Comparison of ENCODE assay signal across 27 mouse cellular contexts in genomic region chr1:138248770-138249169, GRCm38 (mm10). TPM values are rescaled to one million over a fixed set of nuclear protein-coding genes. Genes with fewer than 3 reads are reported as not detected.
A peak's percentile ranks its signal among the peaks of the same experiment; 100 is the strongest.
DNase-seq lines count a peak whose midpoint lies in the region; ATAC-seq and TF ChIP-seq lines count a peak whose summit lies in the region.
"Had no signal": no experiment of that assay in that cellular context is flagged by ENCODE, and none has a peak within 500 bp of the region (broad histone marks: within the 10 kb centered on the region; RNA-seq: fewer than 3 reads in every experiment).

No protein-coding gene starts in this region.

- ATAC-seq in intestine, embryonic 15.5 days, result no peak
- ATAC-seq: forebrain, embryonic 15.5 days; hindbrain, postnatal 0 days; midbrain, embryonic 13.5 days had no signal

- WGBS in intestine, embryonic 15.5 days, result 91% methylated on average over 2 of the region's 2 CpGs
- 91% methylated on average over 2 of the region's 2 CpGs for WGBS in thymus, adult 2 months

- H3K9ac ChIP-seq in intestine, embryonic 15.5 days, result no peak overlapping the region
- H3K9ac ChIP-seq: embryonic facial prominence, embryonic 12.5 days; forebrain, embryonic 15.5 days; heart, embryonic 15.5 days; liver, postnatal 0 days; midbrain, embryonic 13.5 days had no signal

- H3K27me3 ChIP-seq in intestine, embryonic 15.5 days (replicated peaks), result no peaks in the 10 kb centered on the region
- no peaks in the 10 kb centered on the region for H3K27me3 ChIP-seq in thymus, adult 2 months (ENCODE audit: control insufficient read depth, insufficient read depth, low read length)
- H3K27me3 ChIP-seq: embryonic facial prominence, embryonic 12.5 days; forebrain, embryonic 15.5 days; heart, embryonic 15.5 days; midbrain, embryonic 13.5 days had no signal

- DNase-seq in lung, postnatal 25 days (ENCODE audit: low spot score), result peak; percentile 24
- DNase-seq in lung, postnatal 10 days, result no peak
- DNase-seq in CD4-positive, CD25-positive, alpha-beta regulatory T cell, adult 2 months (ENCODE audit: low read depth, low spot score), result peak; percentile 34
- DNase-seq in NIH3T3 (ENCODE audit: low read depth), result peak; percentile 7
- DNase-seq in naive thymus-derived CD4-positive, alpha-beta T cell, adult 2 months (ENCODE audit: low read depth), result peak; percentile 51
- DNase-seq in adrenal gland, adult 8-10 months, result no peak
- no peak for DNase-seq in thymus, adult 2 months
- DNase-seq: adrenal gland, postnatal 25 days; cerebellum, adult 2 months; gastrocnemius, adult 2 months; liver; liver, postnatal 0 days; right cerebral cortex, postnatal 14 days had no signal

- H3K4me2 ChIP-seq in intestine, embryonic 15.5 days (replicated peaks), result no peak overlapping the region
- H3K4me2 ChIP-seq: embryonic facial prominence, embryonic 12.5 days; forebrain, embryonic 15.5 days; heart, embryonic 15.5 days; midbrain, embryonic 13.5 days had no signal

- H3K27ac ChIP-seq in intestine, embryonic 15.5 days, result no peak overlapping the region
- no peak overlapping the region for H3K27ac ChIP-seq in thymus, adult 2 months (ENCODE audit: control insufficient read depth, insufficient read depth, low read length)
- H3K27ac ChIP-seq: embryonic facial prominence, embryonic 12.5 days; forebrain, embryonic 15.5 days; gastrocnemius, adult 2 months; heart, embryonic 15.5 days; hindbrain, postnatal 0 days; macrophage; midbrain, embryonic 13.5 days had no signal

- no peaks in the 10 kb centered on the region for H3K9me3 ChIP-seq in intestine, embryonic 15.5 days
- H3K9me3 ChIP-seq: embryonic facial prominence, embryonic 12.5 days; forebrain, embryonic 15.5 days; heart, embryonic 15.5 days; midbrain, embryonic 13.5 days had no signal

- no peaks in the 10 kb centered on the region for H3K4me1 ChIP-seq in intestine, embryonic 15.5 days (replicated peaks)
- H3K4me1 ChIP-seq in thymus, adult 2 months (replicated peaks; ENCODE audit: control insufficient read depth, insufficient read depth, low read length), result peaks cover 21% of the 10 kb centered on the region

- no peak for TF ChIP-seq CTCF in thymus, adult 2 months (IDR thresholded peaks at IDR 0.05; ENCODE audit: borderline replicate concordance, control insufficient read depth, extremely low read depth, insufficient read depth, low read length, poor library complexity)

- H3K4me3 ChIP-seq in intestine, embryonic 15.5 days (replicated peaks), result no peak overlapping the region
- no peak overlapping the region for H3K4me3 ChIP-seq in thymus, adult 2 months (ENCODE audit: control insufficient read depth, insufficient read depth, low read length)
- H3K4me3 ChIP-seq: embryonic facial prominence, embryonic 12.5 days; forebrain, embryonic 15.5 days; gastrocnemius, adult 2 months; heart, embryonic 15.5 days; midbrain, embryonic 13.5 days; myocyte had no signal

- TF ChIP-seq POLR2A in thymus, adult 2 months (IDR thresholded peaks at IDR 0.05; ENCODE audit: control insufficient read depth, extremely low read depth, insufficient read depth, low read length, poor library complexity), result no peak

- no peaks in the 10 kb centered on the region for H3K36me3 ChIP-seq in intestine, embryonic 15.5 days
- no peaks in the 10 kb centered on the region for H3K36me3 ChIP-seq in thymus, adult 2 months (ENCODE audit: control insufficient read depth, insufficient read depth, low read length)
- H3K36me3 ChIP-seq: embryonic facial prominence, embryonic 12.5 days; forebrain, embryonic 15.5 days; heart, embryonic 15.5 days; midbrain, embryonic 13.5 days had no signal

RNA-seq across cellular contexts. Expression of gene Atp6v1g3, which starts 24.8 kb away (rescaled TPM):
- not detected for total RNA-seq in adrenal gland, adult 8-10 months (2022)
- not detected in 2 replicates for polyA plus RNA-seq in intestine, embryonic 15.5 days (2015; fragmentation: Nextera tagmentation; extraction: Ambion mirVana)
- 0.07 TPM in 1 of 2 replicates, not detected in the other for polyA plus RNA-seq in thymus, adult 2 months (2012; rRNA removed)
- total RNA-seq: adrenal gland, postnatal 25 days; ES-E14; gastrocnemius, adult 2 months; heart, adult 18-20 months; hematopoietic stem cell, adult 5-6 weeks; hindbrain, postnatal 0 days; layer of hippocampus, postnatal 25 days; left cerebral cortex, postnatal 25 days had no signal
- polyA plus RNA-seq: cerebellum, adult 2 months; cortical plate, adult 2 months; forebrain, embryonic 15.5 days; heart, embryonic 15.5 days; hindbrain, postnatal 0 days; liver, postnatal 0 days; macrophage; midbrain, embryonic 13.5 days had no signal

Comparison
In these comparisons a context has a peak if more than half of its experiments do, and no peak if none do; other contexts are left out.
1. DNase-seq: peak in lung, postnatal 25 days (single experiment), CD4-positive, CD25-positive, alpha-beta regulatory T cell, adult 2 months (single experiment), NIH3T3 (single experiment) and naive thymus-derived CD4-positive, alpha-beta T cell, adult 2 months (single experiment); none in lung, postnatal 10 days (single experiment), adrenal gland, adult 8-10 months (single experiment) and thymus, adult 2 months (single experiment).